Comparison of ENCODE assay signal across 25 mouse cellular contexts in genomic region chr13:80913361-80913760, GRCm38 (mm10).
"Had no signal": no experiment of that assay in that cellular context is flagged by ENCODE, and none has a peak within 500 bp of the region (broad histone marks: within the 10 kb centered on the region; RNA-seq: fewer than 3 reads in every experiment).

No protein-coding gene starts in this region.

- H3K9ac ChIP-seq: heart, embryonic 12.5 days; hindbrain, embryonic 13.5 days; hindbrain, embryonic 15.5 days; limb, embryonic 12.5 days; liver, embryonic 13.5 days had no signal

- DNase-seq: gastrocnemius, adult 2 months; gastrocnemius, postnatal 10 days; gastrocnemius, postnatal 25 days; heart, adult 18-20 months; heart, postnatal 10 days; heart, postnatal 4 days; kidney, adult 18-20 months; kidney, adult 8-10 months; kidney, postnatal 10 days; kidney, postnatal 25 days; kidney, postnatal 4 days; liver; liver, embryonic 13.5 days had no signal

- H3K4me3 ChIP-seq: gastrocnemius, adult 2 months; heart, embryonic 10.5 days; heart, embryonic 12.5 days; hindbrain, embryonic 10.5 days; hindbrain, embryonic 13.5 days; hindbrain, embryonic 15.5 days; layer of hippocampus, adult 2 months; left cerebral cortex, adult 2 months; limb, embryonic 10.5 days; limb, embryonic 12.5 days; liver, embryonic 13.5 days had no signal

- H3K4me2 ChIP-seq: heart, embryonic 12.5 days; hindbrain, embryonic 13.5 days; hindbrain, embryonic 15.5 days; limb, embryonic 12.5 days; liver, embryonic 11.5 days; liver, embryonic 13.5 days had no signal

- H3K9me3 ChIP-seq: heart, embryonic 10.5 days; heart, embryonic 12.5 days; hindbrain, embryonic 10.5 days; hindbrain, embryonic 13.5 days; hindbrain, embryonic 15.5 days; limb, embryonic 10.5 days; limb, embryonic 12.5 days; liver, embryonic 13.5 days had no signal

- H3K27ac ChIP-seq: gastrocnemius, adult 2 months; heart, embryonic 10.5 days; hindbrain, embryonic 10.5 days; hindbrain, embryonic 13.5 days; hindbrain, embryonic 15.5 days; layer of hippocampus, adult 2 months; left cerebral cortex, adult 2 months; limb, embryonic 10.5 days; limb, embryonic 12.5 days; liver, embryonic 13.5 days had no signal

- ATAC-seq: inflammation-experienced regulatory T-cells, adult 6 months; intestine, embryonic 16.5 days had no signal

- H3K4me1 ChIP-seq: heart, embryonic 10.5 days; heart, embryonic 12.5 days; hindbrain, embryonic 10.5 days; hindbrain, embryonic 13.5 days; hindbrain, embryonic 15.5 days; limb, embryonic 10.5 days; limb, embryonic 12.5 days; liver, embryonic 13.5 days had no signal

- H3K27me3 ChIP-seq: heart, embryonic 12.5 days; hindbrain, embryonic 13.5 days; hindbrain, embryonic 15.5 days; limb, embryonic 12.5 days; liver, embryonic 13.5 days had no signal

- H3K36me3 ChIP-seq: heart, embryonic 10.5 days; heart, embryonic 12.5 days; hindbrain, embryonic 10.5 days; hindbrain, embryonic 13.5 days; hindbrain, embryonic 15.5 days; limb, embryonic 10.5 days; limb, embryonic 12.5 days; liver, embryonic 13.5 days had no signal
